Mouse (Mus musculus): ENCODE measurements around the gene Nol11. TPM values are rescaled to one million over a fixed set of nuclear protein-coding genes. Genes with fewer than 3 reads are reported as not detected.

The Nol11 gene
- total and polyA plus RNA-seq, 3 experiments = 62.1 to 172 (median 109) TPM

- Histone ChIP-seq H3K9ac (ENCODE audit: insufficient read depth, low read depth) (no peak overlapping the region), H3K79me2 (replicated peaks; ENCODE audit: control insufficient read depth, extremely low read depth, insufficient read depth, poor library complexity, severe bottlenecking) (no peaks in the 10 kb centered on the region), H3K27ac (ENCODE audit: insufficient read depth, low read depth) (no peak overlapping the region), H3K9me3 (replicated peaks; ENCODE audit: low read length) (peaks cover 9% of the 10 kb centered on the region), H3K4me2 (ENCODE audit: insufficient read depth, low read depth, poor library complexity, severe bottlenecking) (no peak overlapping the region), H3K4me3 (replicated peaks in 1 of 3; ENCODE audit: low read depth in 2 of 3, low read length in 2 of 3, poor library complexity in 1 of 3) (no peak overlapping the region), H3K27me3 (replicated peaks) (no peaks in the 10 kb centered on the region), H3K36me3 (replicated peaks in 1 of 2; ENCODE audit: control insufficient read depth in 1 of 2, insufficient read depth in 1 of 2, low read length in 1 of 2) (no peaks in the 10 kb centered on the region), H3K4me1 (ENCODE audit: control insufficient read depth in 1 of 2, insufficient read depth in 2 of 2) (no peaks in the 10 kb centered on the region)
- in situ Hi-C loops (cut with MboI; ENCODE audit: low pct_ligation_motif_present, low pct_unique_long_range_greater_than_20kb, low sequenced_read_pairs) = no loop called here
- no peak for TF ChIP-seq RAD21 (IDR thresholded peaks at IDR 0.05; ENCODE audit: low read depth, low read length)
- TF ChIP-seq UBTF (IDR thresholded peaks at IDR 0.05; ENCODE audit: low read depth, low read length) = no peak
- no peak for TF ChIP-seq EP300 (IDR thresholded peaks at IDR 0.05; ENCODE audit: low read length)
- no peak for TF ChIP-seq TCF12 (IDR thresholded peaks at IDR 0.05; ENCODE audit: low read depth, low read length)
- TF ChIP-seq ZC3H11A (IDR thresholded peaks at IDR 0.05; ENCODE audit: low read depth, low read length) = no peak
- TF ChIP-seq MEF2A (IDR thresholded peaks at IDR 0.05; ENCODE audit: borderline replicate concordance, low read depth, low read length) = no peak
- TF ChIP-seq USF2 (conservative IDR thresholded peaks at IDR 0.05; ENCODE audit: low read depth, low read length) = no peak
- no peak for TF ChIP-seq SMC3 (IDR thresholded peaks at IDR 0.05; ENCODE audit: low read depth, low read length)
- no peak for TF ChIP-seq SIN3A (IDR thresholded peaks at IDR 0.05; ENCODE audit: low read length)
- TF ChIP-seq ZNF384 (IDR thresholded peaks at IDR 0.05; ENCODE audit: low read depth, low read length) = no peak
- no peak for TF ChIP-seq MAZ (IDR thresholded peaks at IDR 0.05; ENCODE audit: low read depth, low read length)
- no peak for TF ChIP-seq MXI1 (IDR thresholded peaks at IDR 0.05; ENCODE audit: low read depth, low read length)
- TF ChIP-seq MYC (IDR thresholded peaks at IDR 0.05; ENCODE audit: low read depth, low read length) = no peak
- DNase-seq (ENCODE audit: extremely low read depth) = no peak
- dilution Hi-C loops (cut with MboI; ENCODE audit: extremely low pct_ligation_motif_present, extremely low pct_unique_long_range_greater_than_20kb, low sequenced_read_pairs) = no loop called here
These were observed 33.9 kb downstream of the Nol11 start for GRCm38 (mm10) chr11:107155292-107155691.

- H3K4me3 ChIP-seq (replicated peaks in 1 of 3; ENCODE audit: low read depth in 2 of 3, low read length in 2 of 3, poor library complexity in 1 of 3) = no peak overlapping the region
- H3K9ac ChIP-seq (ENCODE audit: insufficient read depth, low read depth) = no peak overlapping the region
- TF ChIP-seq TBP (conservative IDR thresholded peaks at IDR 0.05; ENCODE audit: low read depth, low read length) (no peak), JUN (IDR thresholded peaks at IDR 0.05; ENCODE audit: insufficient read depth, low read depth, low read length) (no peak), GABPA (IDR thresholded peaks at IDR 0.05; ENCODE audit: insufficient replicate concordance, low read depth, low read length) (no peak), EP300 (IDR thresholded peaks at IDR 0.05; ENCODE audit: low read length) (no peak), ELF1 (IDR thresholded peaks at IDR 0.05; ENCODE audit: low read depth, low read length) (no peak), POLR2AphosphoS2 (IDR thresholded peaks at IDR 0.05; ENCODE audit: low read depth, low read length) (no peak), IRF4 (IDR thresholded peaks at IDR 0.05; ENCODE audit: low read depth, low read length) (no peak), USF2 (conservative IDR thresholded peaks at IDR 0.05; ENCODE audit: low read depth, low read length) (no peak), HCFC1 (IDR thresholded peaks at IDR 0.05; ENCODE audit: low read depth, low read length) (no peak), JUND (conservative IDR thresholded peaks at IDR 0.05; ENCODE audit: low read depth, low read length) (no peak), NRF1 (IDR thresholded peaks at IDR 0.05; ENCODE audit: low read depth, low read length) (no peak), USF1 (IDR thresholded peaks at IDR 0.05; ENCODE audit: low read depth, low read length) (no peak), ZKSCAN1 (IDR thresholded peaks at IDR 0.05; ENCODE audit: borderline replicate concordance, low read depth, low read length) (no peak), UBTF (IDR thresholded peaks at IDR 0.05; ENCODE audit: low read depth, low read length) (no peak), ZMIZ1 (IDR thresholded peaks at IDR 0.05; ENCODE audit: low read depth, low read length) (no peak), PAX5 (IDR thresholded peaks at IDR 0.05; ENCODE audit: low read length) (no peak)
- peaks cover 9% of the 10 kb centered on the region for H3K9me3 ChIP-seq (replicated peaks; ENCODE audit: low read length)
- DNase-seq (ENCODE audit: extremely low read depth) = no peak
- dilution Hi-C loops (cut with MboI; ENCODE audit: extremely low pct_ligation_motif_present, extremely low pct_unique_long_range_greater_than_20kb, low sequenced_read_pairs) (no loop called here), in situ Hi-C loops (cut with MboI; ENCODE audit: low pct_ligation_motif_present, low pct_unique_long_range_greater_than_20kb, low sequenced_read_pairs) (no loop called here)
- no peaks in the 10 kb centered on the region for H3K79me2 ChIP-seq (replicated peaks; ENCODE audit: control insufficient read depth, extremely low read depth, insufficient read depth, poor library complexity, severe bottlenecking)
- no peaks in the 10 kb centered on the region for H3K27me3 ChIP-seq (replicated peaks)
- no peak overlapping the region for H3K4me2 ChIP-seq (ENCODE audit: insufficient read depth, low read depth, poor library complexity, severe bottlenecking)
- H3K4me1 ChIP-seq (ENCODE audit: control insufficient read depth in 1 of 2, insufficient read depth in 2 of 2) = no peaks in the 10 kb centered on the region
- no peaks in the 10 kb centered on the region for H3K36me3 ChIP-seq (replicated peaks in 1 of 2; ENCODE audit: control insufficient read depth in 1 of 2, insufficient read depth in 1 of 2, low read length in 1 of 2)
- H3K27ac ChIP-seq (ENCODE audit: insufficient read depth, low read depth) = no peak overlapping the region
These were observed 34.8 kb downstream of the Nol11 start for GRCm38 (mm10) chr11:107154431-107154830.
